Mouse (Mus musculus) adrenal gland, adult 8-10 months (tissue): Measurements from ENCODE around the gene Zfp235. TPM values are rescaled to one million over a fixed set of nuclear protein-coding genes. Genes with fewer than 3 reads are reported as not detected.

Source experiments
- total RNA-seq, 4 experiments: library from RNA; stranded (reverse); gene quantifications; 2 replicates each; pipeline ENCODE4 v1.2.4; 2022

The Zfp235 gene
- total RNA-seq, 4 experiments from 2014 or later, result 7.8 to 13.9 (median 11.4) TPM

Other genes with a start within 250 kb of the Zfp235 start
- gene Vmn1r178, start 242.2 kb upstream of the Zfp235 start, total RNA-seq, result not detected
- not detected for gene Vmn1r179, start 207.2 kb upstream of the Zfp235 start, total RNA-seq
- gene Vmn1r180, start 183.5 kb upstream of the Zfp235 start, total RNA-seq, result not detected
- gene Vmn1r181, start 159.6 kb upstream of the Zfp235 start, total RNA-seq, result not detected
- gene V1rd19, start 132.5 kb upstream of the Zfp235 start, total RNA-seq, result not detected
- not detected for gene Vmn1r183, start 80.9 kb upstream of the Zfp235 start, total RNA-seq
- gene Zfp180, start 52.2 kb upstream of the Zfp235 start, total RNA-seq, result 10 to 100 TPM; 24.2 to 32.3 (median 27.1) TPM
- 1 to 10 TPM; 3.7 to 8.3 (median 5.1) TPM for gene Zfp112, start 21.9 kb upstream of the Zfp235 start, total RNA-seq
- gene Zfp114, start 40.9 kb downstream of the Zfp235 start, total RNA-seq, result under 1 TPM; 0.28 to 0.56 (median 0.44) TPM
- 10 to 100 TPM in 3 of 4 experiments, 1 to 10 TPM in 1; 8.4 to 13.1 (median 12.2) TPM for gene Zfp111, start 77.3 kb downstream of the Zfp235 start, total RNA-seq
- 1 to 10 TPM; 4.0 to 4.8 (median 4.3) TPM for gene Zfp109, start 103.4 kb downstream of the Zfp235 start, total RNA-seq
- gene Zfp108, start 120.6 kb downstream of the Zfp235 start, total RNA-seq, result 1 to 10 TPM; 2.9 to 5.6 (median 4.1) TPM
- gene Zfp93, start 136.3 kb downstream of the Zfp235 start, total RNA-seq, result 1 to 10 TPM; 4.4 to 9.0 (median 5.8) TPM
- gene Zfp61, start 167.1 kb downstream of the Zfp235 start, total RNA-seq, result 10 to 100 TPM in 3 of 4 experiments, 1 to 10 TPM in 1; 7.9 to 19.1 (median 13.4) TPM
- gene Zfp94, start 182.5 kb downstream of the Zfp235 start, total RNA-seq, result 10 to 100 TPM in 1 of 4 experiments, 1 to 10 TPM in 3; 4.8 to 10.1 (median 7.0) TPM
- under 1 TPM in 1 of 4 experiments, not detected in 3; 0.70 TPM for gene Tescl, start 199.8 kb downstream of the Zfp235 start, total RNA-seq
- not detected for gene Lypd5, start 215.0 kb downstream of the Zfp235 start, total RNA-seq
- gene Kcnn4, start 236.1 kb downstream of the Zfp235 start, total RNA-seq, result 1 to 10 TPM in 2 of 4 experiments, under 1 TPM in 2; 0.70 to 2.0 (median 1.2) TPM